Mouse (Mus musculus): ENCODE measurements at regions not wholly inside any gene's neighbourhood (a gene's known extent, or its start where the extent isn't known, plus 50 kb on each side); places are given as distances from the start of the nearest gene placed in this dataset.

GRCm38 (mm10) chr15:16555173-16555572, 173.4 kb upstream of the Cdh9 start:
- peaks cover 26% of the 10 kb centered on the region for H3K9me3 ChIP-seq (replicated peaks; ENCODE audit: low read length)

GRCm38 (mm10) chr15:16556338-16556737, 172.2 kb upstream of the Cdh9 start:
- TF ChIP-seq RCOR1 (conservative IDR thresholded peaks at IDR 0.05; ENCODE audit: low read depth, low read length) (no peak), POLR2A (IDR thresholded peaks at IDR 0.05; ENCODE audit: low read depth, low read length) (no peak), EP300 (IDR thresholded peaks at IDR 0.05; ENCODE audit: low read length) (no peak), TCF12 (IDR thresholded peaks at IDR 0.05; ENCODE audit: low read depth, low read length) (no peak)
- H3K9me3 ChIP-seq (replicated peaks; ENCODE audit: low read length), result peaks cover 22% of the 10 kb centered on the region
- no peak overlapping the region for H3K4me2 ChIP-seq (ENCODE audit: insufficient read depth, low read depth, poor library complexity, severe bottlenecking)
- no peak overlapping the region for H3K27ac ChIP-seq (ENCODE audit: insufficient read depth, low read depth)
- H3K36me3 ChIP-seq (replicated peaks in 1 of 2; ENCODE audit: control insufficient read depth in 1 of 2, insufficient read depth in 1 of 2, low read length in 1 of 2), result no peaks in the 10 kb centered on the region
- H3K4me3 ChIP-seq (replicated peaks in 1 of 3; ENCODE audit: low read depth in 2 of 3, low read length in 2 of 3, poor library complexity in 1 of 3), result no peak overlapping the region
- dilution Hi-C loops (cut with MboI; ENCODE audit: extremely low pct_ligation_motif_present, extremely low pct_unique_long_range_greater_than_20kb, low sequenced_read_pairs), result no loop called here
- H3K79me2 ChIP-seq (replicated peaks; ENCODE audit: control insufficient read depth, extremely low read depth, insufficient read depth, poor library complexity, severe bottlenecking), result no peaks in the 10 kb centered on the region
- no peak overlapping the region for H3K9ac ChIP-seq (ENCODE audit: insufficient read depth, low read depth)
- in situ Hi-C loops (cut with MboI; ENCODE audit: low pct_ligation_motif_present, low pct_unique_long_range_greater_than_20kb, low sequenced_read_pairs), result no loop called here
- H3K4me1 ChIP-seq (ENCODE audit: control insufficient read depth in 1 of 2, insufficient read depth in 2 of 2), result no peaks in the 10 kb centered on the region
- DNase-seq (ENCODE audit: extremely low read depth), result no peak
- no peaks in the 10 kb centered on the region for H3K27me3 ChIP-seq (replicated peaks)

More at GRCm38 (mm10) chr15:16555173-16555572, 173.4 kb upstream of the Cdh9 start:
- no peak overlapping the region for H3K4me3 ChIP-seq (replicated peaks in 1 of 3; ENCODE audit: low read depth in 2 of 3, low read length in 2 of 3, poor library complexity in 1 of 3)
- H3K27ac ChIP-seq (ENCODE audit: insufficient read depth, low read depth), result no peak overlapping the region
- no peaks in the 10 kb centered on the region for H3K4me1 ChIP-seq (ENCODE audit: control insufficient read depth in 1 of 2, insufficient read depth in 2 of 2)
- no peaks in the 10 kb centered on the region for H3K79me2 ChIP-seq (replicated peaks; ENCODE audit: control insufficient read depth, extremely low read depth, insufficient read depth, poor library complexity, severe bottlenecking)
- TF ChIP-seq E2F4 (IDR thresholded peaks at IDR 0.05; ENCODE audit: insufficient replicate concordance, low read depth, low read length) (no peak), GABPA (IDR thresholded peaks at IDR 0.05; ENCODE audit: insufficient replicate concordance, low read depth, low read length) (no peak), IRF4 (IDR thresholded peaks at IDR 0.05; ENCODE audit: low read depth, low read length) (no peak), POLR2AphosphoS2 (IDR thresholded peaks at IDR 0.05; ENCODE audit: low read depth, low read length) (no peak), SMC3 (IDR thresholded peaks at IDR 0.05; ENCODE audit: low read depth, low read length) (no peak), NRF1 (IDR thresholded peaks at IDR 0.05; ENCODE audit: low read depth, low read length) (no peak), ZC3H11A (IDR thresholded peaks at IDR 0.05; ENCODE audit: low read depth, low read length) (no peak), RCOR1 (conservative IDR thresholded peaks at IDR 0.05; ENCODE audit: low read depth, low read length) (no peak), TBP (conservative IDR thresholded peaks at IDR 0.05; ENCODE audit: low read depth, low read length) (no peak), POLR2A (IDR thresholded peaks at IDR 0.05; ENCODE audit: low read depth, low read length) (no peak), MXI1 (IDR thresholded peaks at IDR 0.05; ENCODE audit: low read depth, low read length) (no peak), JUN (IDR thresholded peaks at IDR 0.05; ENCODE audit: insufficient read depth, low read depth, low read length) (no peak), ETS1 (conservative IDR thresholded peaks at IDR 0.05; ENCODE audit: low read depth, low read length) (no peak), RAD21 (IDR thresholded peaks at IDR 0.05; ENCODE audit: low read depth, low read length) (no peak), ZMIZ1 (IDR thresholded peaks at IDR 0.05; ENCODE audit: low read depth, low read length) (no peak), ZNF384 (IDR thresholded peaks at IDR 0.05; ENCODE audit: low read depth, low read length) (no peak), CTCF (conservative IDR thresholded peaks at IDR 0.05 in 1 of 2, IDR thresholded peaks at IDR 0.05 in 1 of 2; ENCODE audit: low read depth in 2 of 2, low read length in 2 of 2) (no peak), MYC (IDR thresholded peaks at IDR 0.05; ENCODE audit: low read depth, low read length) (no peak)
- DNase-seq (ENCODE audit: extremely low read depth), result no peak
- no peaks in the 10 kb centered on the region for H3K36me3 ChIP-seq (replicated peaks in 1 of 2; ENCODE audit: control insufficient read depth in 1 of 2, insufficient read depth in 1 of 2, low read length in 1 of 2)
- in situ Hi-C loops (cut with MboI; ENCODE audit: low pct_ligation_motif_present, low pct_unique_long_range_greater_than_20kb, low sequenced_read_pairs), result no loop called here
- no peak overlapping the region for H3K9ac ChIP-seq (ENCODE audit: insufficient read depth, low read depth)
- H3K4me2 ChIP-seq (ENCODE audit: insufficient read depth, low read depth, poor library complexity, severe bottlenecking), result no peak overlapping the region
- dilution Hi-C loops (cut with MboI; ENCODE audit: extremely low pct_ligation_motif_present, extremely low pct_unique_long_range_greater_than_20kb, low sequenced_read_pairs), result no loop called here
- no peaks in the 10 kb centered on the region for H3K27me3 ChIP-seq (replicated peaks)

All from CH12.LX (cell line).